Mouse (Mus musculus) MEL (cell line): ENCODE measurements around the gene Stag1. TPM values are rescaled to one million over a fixed set of nuclear protein-coding genes. Genes with fewer than 3 reads are reported as not detected.

Experiments
- DNase-seq: peaks from one replicate; pipeline ENCODE4 v3.0.0; 2011; ENCODE audit warnings: low read depth, low spot score
- H3K27ac ChIP-seq: 2 replicates; pipeline ENCODE4 v1.5.1; 2012; ENCODE audit warnings: low read depth, mild to moderate bottlenecking, control low read depth, low read length, moderate library complexity; ENCODE audit not compliant: control insufficient read depth
- H3K27me3 ChIP-seq, 2 experiments: fragments of 150-350 bp in 1 of 2; sonication (generic) in 1 of 2; 2 replicates each; pipeline ENCODE4 v1.6.1; 2012; ENCODE audit warnings: low read length in 2 of 2, mild to moderate bottlenecking in 2 of 2, improper control_type of control experiment in 1 of 2, moderate library complexity in 1 of 2; ENCODE audit not compliant: insufficient read depth in 2 of 2, control insufficient read depth in 1 of 2
- H3K36me3 ChIP-seq, 2 experiments: 2 replicates each; pipeline ENCODE4 v1.6.1; 2012 to 2014; ENCODE audit warnings: low read length in 2 of 2, improper control_type of control experiment in 1 of 2, inconsistent platforms in 1 of 2, mild to moderate bottlenecking in 1 of 2; ENCODE audit not compliant: insufficient read depth in 2 of 2, control insufficient read depth in 1 of 2
- H3K4me1 ChIP-seq, 2 experiments: fragments of 150-350 bp in 1 of 2; sonication (generic) in 1 of 2; 2 replicates each; pipeline ENCODE4 v1.6.1; 2012; ENCODE audit warnings: low read length in 2 of 2, improper control_type of control experiment in 1 of 2, mild to moderate bottlenecking in 1 of 2; ENCODE audit not compliant: insufficient read depth in 2 of 2, control insufficient read depth in 1 of 2
- H3K4me3 ChIP-seq, 2 experiments: fragments of 150-350 bp in 1 of 2; sonication (generic) in 1 of 2; 2 replicates each; pipeline ENCODE4 v1.5.1; 2012; ENCODE audit warnings: low read depth in 2 of 2, low read length in 2 of 2, mild to moderate bottlenecking in 2 of 2, moderate library complexity in 2 of 2, control low read depth in 1 of 2, improper control_type of control experiment in 1 of 2; ENCODE audit not compliant: control insufficient read depth in 1 of 2, insufficient read depth in 1 of 2
- H3K79me2 ChIP-seq: 2 replicates; pipeline ENCODE4 v1.6.1; 2012; ENCODE audit warnings: mild to moderate bottlenecking, low read length, moderate library complexity; ENCODE audit not compliant: control insufficient read depth, poor library complexity, insufficient read depth
- H3K9ac ChIP-seq: 2 replicates; pipeline ENCODE4 v1.6.1; 2012; ENCODE audit warnings: low read depth, mild to moderate bottlenecking, control low read depth, low read length, moderate library complexity; ENCODE audit not compliant: control insufficient read depth, poor library complexity, severe bottlenecking
- H3K9me3 ChIP-seq: fragments of 150-350 bp; sonication (generic); replicated peaks from 2 replicates; pipeline ENCODE4 v1.6.1; 2012; ENCODE audit warnings: mild to moderate bottlenecking, low read length, improper control_type of control experiment, moderate library complexity; ENCODE audit not compliant: insufficient read depth
- CHD1 ChIP-seq: IDR thresholded peaks from 2 replicates; pipeline ENCODE4 v1.6.1; 2012; ENCODE audit warnings: low read depth, mild to moderate bottlenecking, inconsistent platforms, low read length, improper control_type of control experiment
- EP300 ChIP-seq, 2 experiments: IDR thresholded peaks; 2 replicates each; pipeline ENCODE4 v1.6.1; 2011; ENCODE audit warnings: improper control_type of control experiment in 2 of 2, low read length in 2 of 2, low read depth in 1 of 2, mild to moderate bottlenecking in 1 of 2
- ETS1 ChIP-seq: IDR thresholded peaks from 2 replicates; pipeline ENCODE4 v1.6.1; 2012; ENCODE audit warnings: low read depth, mild to moderate bottlenecking, inconsistent platforms, low read length, improper control_type of control experiment, moderate library complexity
- GATA1 ChIP-seq: IDR thresholded peaks from 2 replicates; pipeline ENCODE4 v1.6.1; 2011; ENCODE audit warnings: low read depth, low read length, improper control_type of control experiment
- KAT2A ChIP-seq: conservative IDR thresholded peaks from 2 replicates; pipeline ENCODE4 v1.6.1; 2012; ENCODE audit warnings: low read depth, low read length, improper control_type of control experiment, inconsistent platforms
- MAZ ChIP-seq: IDR thresholded peaks from 2 replicates; pipeline ENCODE4 v1.6.1; 2012; ENCODE audit warnings: low read depth, mild to moderate bottlenecking, inconsistent platforms, low read length, improper control_type of control experiment
- MEF2A ChIP-seq: IDR thresholded peaks from 2 replicates; pipeline ENCODE4 v1.6.1; 2014; ENCODE audit warnings: low read depth, mild to moderate bottlenecking, inconsistent platforms, low read length, improper control_type of control experiment; ENCODE audit not compliant: poor library complexity, insufficient replicate concordance, severe bottlenecking; ENCODE audit errors: extremely low read depth
- MYB ChIP-seq: IDR thresholded peaks from 2 replicates; pipeline ENCODE4 v1.6.1; 2011; ENCODE audit warnings: mild to moderate bottlenecking, low read depth, low read length, improper control_type of control experiment
- MYC ChIP-seq: IDR thresholded peaks from 2 replicates; pipeline ENCODE4 v1.6.1; 2011; ENCODE audit warnings: low read depth, mild to moderate bottlenecking, low read length, improper control_type of control experiment, moderate library complexity
- POLR2A ChIP-seq, 2 experiments: IDR thresholded peaks; 2 replicates each; pipeline ENCODE4 v1.6.1; 2011 to 2012; ENCODE audit warnings: low read length in 2 of 2, mild to moderate bottlenecking in 2 of 2, control low read depth in 1 of 2, improper control_type of control experiment in 1 of 2, low read depth in 1 of 2, moderate library complexity in 1 of 2; ENCODE audit not compliant: control insufficient read depth in 1 of 2, insufficient read depth in 1 of 2, poor library complexity in 1 of 2
- POLR2AphosphoS5 ChIP-seq: IDR thresholded peaks from 2 replicates; pipeline ENCODE4 v1.6.1; 2012; ENCODE audit warnings: low read depth, borderline replicate concordance, mild to moderate bottlenecking, inconsistent platforms, low read length, moderate library complexity, mixed read lengths
- RAD21 ChIP-seq: IDR thresholded peaks from 2 replicates; pipeline ENCODE4 v1.6.1; 2011; ENCODE audit warnings: mild to moderate bottlenecking, low read depth, low read length, improper control_type of control experiment
- RCOR1 ChIP-seq: IDR thresholded peaks from 2 replicates; pipeline ENCODE4 v1.6.1; 2012; ENCODE audit warnings: low read depth, mild to moderate bottlenecking, inconsistent platforms, low read length, improper control_type of control experiment
- SIN3A ChIP-seq: IDR thresholded peaks from 2 replicates; pipeline ENCODE4 v1.6.1; 2012; ENCODE audit warnings: low read length, improper control_type of control experiment, inconsistent platforms
- SMC3 ChIP-seq: IDR thresholded peaks from 2 replicates; pipeline ENCODE4 v1.6.1; 2011; ENCODE audit warnings: low read depth, low read length, improper control_type of control experiment
- TAL1 ChIP-seq: IDR thresholded peaks from 2 replicates; pipeline ENCODE4 v1.6.1; 2012; ENCODE audit warnings: mild to moderate bottlenecking, inconsistent platforms, low read length, moderate library complexity, mixed read lengths
- TCF12 ChIP-seq: IDR thresholded peaks from 2 replicates; pipeline ENCODE4 v1.6.1; 2014; ENCODE audit warnings: low read depth, mild to moderate bottlenecking, inconsistent platforms, low read length, improper control_type of control experiment, moderate library complexity
- USF1 ChIP-seq: IDR thresholded peaks from 2 replicates; pipeline ENCODE4 v1.6.1; 2014; ENCODE audit warnings: low read depth, mild to moderate bottlenecking, inconsistent platforms, low read length, improper control_type of control experiment, moderate library complexity
- polyA plus RNA-seq, 2 experiments: library from polyadenylated mRNA; stranded (reverse) in 1 of 2; unstranded in 1 of 2; fragments of >175 nt in 1 of 2; fragments of >200 nt in 1 of 2; gene quantifications; 2 replicates each; pipeline versions ENCODE4 v1.2.1 to v1.2.4; 2012; ENCODE audit warnings: low replicate concordance in 2 of 2, low read depth in 1 of 2; ENCODE audit not compliant: insufficient read length in 2 of 2, insufficient read depth in 1 of 2, missing spikeins in 1 of 2
- total RNA-seq: library from RNA; depleted of rRNA; stranded (reverse); fragments of 300-350 nt; gene quantifications from 2 replicates; pipeline ENCODE4 v1.2.3, GENCODE M21; 2012

Gene Stag1
- total and polyA plus RNA-seq, 3 experiments, result 30.1 to 41.7 TPM; not detected in 1

GRCm38 (mm10) chr9:100963428-100963912, 365.9 kb downstream of the Stag1 start:
- peaks cover 0 to 24% of the 10 kb centered on the region in 2 experiments; a peak in 2 of 4 replicates for H3K36me3 ChIP-seq
- peak overlapping the region; percentile 1 to 33; a peak in 2 of 4 replicates for H3K4me3 ChIP-seq
- H3K27ac ChIP-seq, result peak overlapping the region; percentile 83
- DNase-seq, result peak; percentile 78
- TF ChIP-seq MYC (0 out of 2 replicates have a peak, but pooled peaks have one; percentile 22), TAL1 (peak; percentile 22; the same call in 1 of the 2 replicates), GATA1 (peak; percentile 31; the same call in 1 of the 2 replicates), SMC3 (no peak), SIN3A (0 out of 2 replicates have a peak, but pooled peaks have one; percentile 6)
- H3K9ac ChIP-seq, result peak overlapping the region; percentile 4
- H3K4me1 ChIP-seq, result peaks cover 10 to 14% of the 10 kb centered on the region in 2 experiments
- H3K79me2 ChIP-seq, result no peaks in the 10 kb centered on the region
- no peaks in the 10 kb centered on the region for H3K27me3 ChIP-seq
- no peaks in the 10 kb centered on the region for H3K9me3 ChIP-seq

- no peaks in the 10 kb centered on the region for H3K79me2 ChIP-seq
- H3K9me3 ChIP-seq, result no peaks in the 10 kb centered on the region
- H3K27ac ChIP-seq, result peak overlapping the region; percentile 83
- peak overlapping the region in 1 of 2 experiments; percentile 30; a peak in 2 of 4 replicates for H3K4me3 ChIP-seq
- peak overlapping the region; percentile 4 for H3K9ac ChIP-seq
- peaks cover 10 to 14% of the 10 kb centered on the region in 2 experiments for H3K4me1 ChIP-seq
- peak; percentile 77 for DNase-seq
- H3K36me3 ChIP-seq, result peaks cover 0 to 24% of the 10 kb centered on the region in 2 experiments; a peak in 2 of 4 replicates
- H3K27me3 ChIP-seq, result no peaks in the 10 kb centered on the region
- TF ChIP-seq RCOR1, result peak; percentile 77
- no peak for TF ChIP-seq MYC
- TF ChIP-seq EP300 (IDR thresholded peaks at IDR 0.05; ENCODE audit: low read depth in 1 of 2, low read length in 2 of 2), result peak; percentile 53 to 73; a peak in 2 of 4 replicates
- peak; percentile 61; the same call in 1 of the 2 replicates for TF ChIP-seq MYB
- TF ChIP-seq TCF12, result peak; percentile 32; the same call in 1 of the 2 replicates
- 0 out of 2 replicates have a peak, but pooled peaks have one; percentile 22 for TF ChIP-seq MEF2A
- no peak for TF ChIP-seq POLR2A (IDR thresholded peaks at IDR 0.05; ENCODE audit: control insufficient read depth in 1 of 2, insufficient read depth in 1 of 2, low read depth in 1 of 2, low read length in 2 of 2, poor library complexity in 1 of 2)
- TF ChIP-seq GATA1, result peak; percentile 10; the same call in 1 of the 2 replicates
- no peak for TF ChIP-seq POLR2AphosphoS5
- no peak for TF ChIP-seq CHD1
Observed at GRCm38 (mm10) chr9:100964106-100964505, 366.5 kb downstream of the Stag1 start.

GRCm38 (mm10) chr9:100969461-100969860, 371.9 kb downstream of the Stag1 start:
- Histone ChIP-seq H3K9ac (no peak overlapping the region), H3K4me1 (peaks cover 0 to 5% of the 10 kb centered on the region in 2 experiments; a peak in 1 of 4 replicates), H3K4me3 (no peak overlapping the region), H3K27ac (no peak overlapping the region), H3K79me2 (no peaks in the 10 kb centered on the region), H3K27me3 (no peaks in the 10 kb centered on the region), H3K9me3 (no peaks in the 10 kb centered on the region), H3K36me3 (peaks cover 0 to 7% of the 10 kb centered on the region in 2 experiments; a peak in 2 of 4 replicates)
- TF ChIP-seq USF1 (no peak), KAT2A (no peak), EP300 (IDR thresholded peaks at IDR 0.05; ENCODE audit: low read depth in 1 of 2, low read length in 2 of 2) (no peak), POLR2A (IDR thresholded peaks at IDR 0.05; ENCODE audit: control insufficient read depth in 1 of 2, insufficient read depth in 1 of 2, low read depth in 1 of 2, low read length in 2 of 2, poor library complexity in 1 of 2) (no peak), POLR2AphosphoS5 (no peak), ETS1 (no peak), MAZ (no peak), RAD21 (no peak)
- DNase-seq, result no peak
